Mouse (Mus musculus) testis, postnatal 10 days (tissue): ENCODE data around the gene Map6.

ENCODE experiments used
- DNase-seq: peaks from one replicate; pipeline ENCODE4 v3.0.0; 2021; ENCODE audit warnings: low spot score

Map6 gene

DNA sequence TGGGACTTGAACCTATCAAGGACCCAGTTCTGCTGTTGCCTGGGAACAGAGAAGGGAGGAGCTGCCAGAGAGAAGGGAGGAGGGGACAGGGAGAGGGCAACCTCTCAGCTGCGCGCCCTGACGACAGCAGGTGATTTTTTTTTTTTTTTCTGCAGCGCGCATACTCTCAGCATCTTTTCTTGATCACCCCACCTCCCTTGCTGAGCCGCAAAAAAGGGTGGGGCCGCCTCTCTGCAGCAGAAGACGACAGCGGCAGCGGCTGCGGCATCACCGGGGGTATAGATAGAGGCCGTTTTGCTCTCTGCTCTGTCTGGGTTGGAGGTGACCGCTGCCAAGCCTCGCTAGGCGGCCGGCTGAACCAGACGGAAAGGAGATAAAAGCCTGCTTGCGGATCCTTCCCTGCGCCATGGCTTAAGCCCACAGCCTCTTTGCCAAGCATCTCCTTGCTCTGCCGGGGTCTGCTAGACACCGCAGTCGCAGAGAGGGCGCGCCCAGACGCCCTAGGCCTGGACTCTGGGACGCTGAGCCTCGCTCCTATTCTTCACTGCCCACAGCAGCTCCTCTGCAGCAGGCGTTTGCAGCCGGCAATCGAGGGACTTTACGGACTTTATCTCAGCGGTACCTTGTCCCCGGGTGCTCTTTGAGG is at the start of gene Map6:
Gene Map6, plus strand, starts transcription at position 197 of the 646 bp plus-strand sequence.
- DNase-seq: no peak

DNA sequence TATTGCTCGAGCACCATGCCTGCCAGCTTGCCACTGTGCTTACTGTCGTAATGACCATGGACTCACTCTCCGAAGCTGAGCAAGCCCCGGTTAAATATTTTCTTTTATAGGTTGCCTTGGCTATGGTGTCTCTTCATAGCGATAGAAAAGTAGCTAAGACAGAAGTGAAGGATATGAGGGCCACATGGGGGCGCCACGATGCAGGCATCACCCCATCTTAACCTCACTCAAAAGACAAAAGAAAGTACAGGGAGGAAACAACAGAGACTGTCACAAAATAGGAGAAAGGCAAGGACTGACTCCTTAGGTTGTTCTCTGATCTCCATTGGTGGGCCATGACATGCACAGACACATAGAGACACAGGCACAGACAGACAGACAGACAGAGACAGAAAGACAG is 43.0 kb upstream of the Map6 start:
- DNase-seq: no peak

GRCm38 (mm10) chr7:99224648-99225190 is 42.5 kb upstream of the Map6 start:
- DNase-seq: no peak

GRCm38 (mm10) chr7:99225421-99225820 is 41.8 kb upstream of the Map6 start:
- DNase-seq: no peak

DNA sequence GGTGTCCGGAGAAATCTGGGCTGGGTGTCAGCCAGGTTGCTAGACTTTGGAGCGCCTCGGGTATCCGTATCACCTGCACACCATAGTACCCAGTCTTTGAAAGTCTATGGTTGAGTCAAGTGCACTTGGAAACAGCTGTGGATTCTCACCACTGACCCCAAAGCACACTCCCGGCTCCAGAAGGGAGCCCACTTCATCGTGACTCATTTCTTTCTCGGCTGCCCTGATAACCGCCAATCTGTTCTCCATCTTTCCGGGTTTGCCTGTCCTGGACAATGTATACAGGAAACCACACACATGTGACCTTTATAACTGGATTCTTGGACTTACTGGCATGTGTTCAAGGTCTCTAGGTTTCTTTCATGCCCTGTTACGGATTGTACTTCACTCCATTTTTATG is 40.6 kb upstream of the Map6 start:
- no peak for DNase-seq

DNA sequence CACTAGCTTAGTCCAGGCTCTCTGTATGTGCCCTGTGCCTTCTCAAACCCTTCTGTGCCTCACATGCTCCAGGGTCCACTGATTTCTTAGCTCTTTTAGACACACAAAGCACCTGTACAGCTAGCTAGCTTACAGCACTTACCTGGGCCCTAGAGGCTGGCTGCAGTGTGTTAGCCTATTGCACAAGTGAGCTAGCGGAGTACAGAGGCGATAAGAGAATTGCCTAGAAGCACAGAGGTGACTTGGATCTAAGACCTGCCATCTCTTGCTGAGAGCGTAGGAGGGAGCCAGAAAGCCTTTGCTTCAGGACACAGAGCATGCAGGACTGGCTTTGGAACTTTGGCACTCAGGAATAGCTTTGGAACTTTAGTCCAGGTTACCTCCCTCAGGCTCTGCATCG is 40.0 kb upstream of the Map6 start:
- no peak for DNase-seq

DNA sequence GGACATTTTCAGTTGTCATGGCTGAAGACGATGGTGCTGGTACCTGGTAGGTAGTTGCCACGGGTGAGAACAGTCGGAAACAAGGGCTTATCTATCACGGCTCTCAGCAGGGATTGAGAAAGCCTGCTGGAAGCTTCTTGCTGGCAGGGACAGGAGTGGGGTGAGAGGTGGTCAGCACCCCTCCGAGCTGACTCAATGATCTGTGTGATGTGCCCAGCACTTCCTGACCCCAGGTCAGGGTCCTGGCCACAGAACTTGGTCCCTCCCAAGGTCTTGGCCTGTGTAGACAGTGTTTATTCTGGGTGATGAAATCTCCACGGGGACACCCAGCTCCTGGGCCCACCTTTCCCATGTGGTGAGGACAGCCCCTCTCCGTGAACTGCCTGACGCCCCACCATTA is 38.4 kb upstream of the Map6 start:
- no peak for DNase-seq

DNA sequence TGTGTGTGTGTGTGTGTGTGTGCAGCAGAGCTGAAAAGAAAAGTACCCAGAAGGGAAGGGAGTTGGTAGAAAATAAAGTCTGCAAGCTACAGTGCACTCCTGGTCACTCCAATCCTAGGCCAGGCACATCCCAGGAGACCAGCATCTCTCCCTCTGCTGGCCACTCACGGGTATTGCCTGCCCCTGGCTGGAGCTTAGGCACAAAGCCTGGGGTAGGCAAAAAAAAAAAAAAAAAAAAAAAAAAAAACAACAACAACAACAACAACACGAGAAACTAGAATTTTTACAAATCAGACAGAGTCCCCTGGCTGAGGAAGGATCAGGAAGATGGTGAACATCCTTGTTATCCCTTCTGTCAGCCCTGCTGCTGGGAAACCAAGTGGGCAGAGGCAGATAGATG is 37.8 kb upstream of the Map6 start:
- no peak for DNase-seq

GRCm38 (mm10) chr7:99230061-99230747 is 37.0 kb upstream of the Map6 start:
- DNase-seq: no peak

GRCm38 (mm10) chr7:99232571-99232970 is 34.7 kb upstream of the Map6 start:
- peak; percentile 58 for DNase-seq

GRCm38 (mm10) chr7:99234916-99235315 is 32.3 kb upstream of the Map6 start:
- DNase-seq: no peak

- DNase-seq: no peak
These were observed 31.6 kb upstream of the Map6 start for GRCm38 (mm10) chr7:99235657-99236056.

- no peak for DNase-seq
These were observed 30.2 kb upstream of the Map6 start for GRCm38 (mm10) chr7:99236888-99237660.

DNA sequence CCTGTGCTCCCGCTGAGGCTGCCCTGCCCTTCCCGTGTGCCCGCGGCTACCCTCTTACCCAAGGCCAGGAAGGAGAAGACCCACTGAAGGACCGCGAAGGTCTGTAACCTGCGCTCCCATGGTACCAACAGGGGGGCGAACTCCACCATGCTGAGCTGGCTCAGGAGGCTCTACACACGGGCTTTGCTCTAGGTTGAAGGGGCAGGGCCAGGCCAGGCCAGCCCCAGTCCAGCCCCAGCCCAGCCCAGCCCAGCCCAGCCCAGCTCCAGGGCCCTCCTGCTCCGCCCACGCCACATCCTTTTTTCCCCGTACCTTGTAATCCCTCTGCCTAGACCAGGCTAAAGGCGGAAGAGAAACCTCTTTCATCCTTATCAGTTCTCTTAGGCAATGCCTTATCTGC is 28.8 kb upstream of the Map6 start, which contains the start of gene Mogat2:
Gene Mogat2, minus strand, starts transcription at position 203 of the 400 bp plus-strand sequence.
- no peak for DNase-seq

- no peak for DNase-seq
These were observed 25.1 kb upstream of the Map6 start for GRCm38 (mm10) chr7:99242097-99242496.

- no peak for DNase-seq
These were observed 19.0 kb upstream of the Map6 start for GRCm38 (mm10) chr7:99248157-99248742.

GRCm38 (mm10) chr7:99248906-99249581 is 18.2 kb upstream of the Map6 start:
- no peak for DNase-seq

DNA sequence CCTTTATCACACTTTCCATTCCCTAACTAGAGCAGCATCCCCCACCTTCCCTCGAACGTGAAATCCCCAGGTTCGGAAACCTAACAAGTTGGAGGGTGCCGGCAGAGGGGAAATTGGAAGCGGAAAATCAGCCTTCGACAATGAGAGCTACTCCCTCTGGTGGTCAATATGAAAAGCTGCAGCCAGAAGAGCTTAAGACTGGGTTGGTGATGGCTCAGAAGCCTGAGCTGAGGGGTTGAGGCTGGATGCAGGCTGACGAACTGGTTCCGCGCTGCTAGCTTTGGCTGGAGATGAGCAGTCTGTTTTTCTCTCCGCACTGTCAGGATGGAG is 17.7 kb upstream of the Map6 start:
- DNase-seq: no peak

- no peak for DNase-seq
These were observed 16.9 kb upstream of the Map6 start for GRCm38 (mm10) chr7:99250386-99250785.

DNA sequence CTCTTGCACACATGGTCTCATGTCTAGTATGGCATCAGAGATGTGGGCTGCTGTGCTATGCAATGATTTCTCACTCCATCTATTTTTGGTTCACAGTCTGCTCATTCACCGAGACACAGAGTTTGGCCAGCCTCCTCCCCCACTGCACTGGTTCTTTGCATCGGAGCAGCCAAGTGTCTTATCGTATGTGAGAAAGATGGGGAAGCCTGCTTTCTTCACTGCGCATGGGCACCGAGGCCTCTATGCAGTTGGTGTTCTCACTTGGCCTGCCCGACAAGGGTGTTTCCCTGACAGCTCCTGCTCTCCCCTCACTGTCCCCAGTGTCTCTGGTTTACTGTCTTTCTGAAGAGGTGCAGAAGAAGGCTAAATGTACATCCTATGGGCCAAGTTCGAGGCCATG is 12.2 kb upstream of the Map6 start:
- no peak for DNase-seq

DNA sequence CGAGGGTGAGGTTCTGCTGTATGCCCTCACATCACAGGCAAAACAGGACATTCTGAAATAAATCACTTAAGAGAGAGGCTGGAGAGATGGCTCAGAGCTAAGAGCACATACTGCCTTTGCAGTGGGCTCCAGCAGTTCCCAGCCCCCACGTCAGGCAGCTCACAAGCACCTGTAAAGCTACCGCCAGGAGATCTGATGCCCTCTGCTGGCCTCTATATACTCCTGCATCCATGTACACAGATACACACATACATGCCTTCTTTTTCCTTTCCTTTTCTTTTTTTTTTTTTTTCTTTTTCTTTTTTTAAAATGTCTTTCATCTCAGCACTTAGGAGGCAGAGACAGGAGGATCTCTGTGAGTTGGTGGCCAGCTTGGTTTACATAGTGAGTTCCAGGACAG is 5.3 kb upstream of the Map6 start:
- no peak for DNase-seq

DNA sequence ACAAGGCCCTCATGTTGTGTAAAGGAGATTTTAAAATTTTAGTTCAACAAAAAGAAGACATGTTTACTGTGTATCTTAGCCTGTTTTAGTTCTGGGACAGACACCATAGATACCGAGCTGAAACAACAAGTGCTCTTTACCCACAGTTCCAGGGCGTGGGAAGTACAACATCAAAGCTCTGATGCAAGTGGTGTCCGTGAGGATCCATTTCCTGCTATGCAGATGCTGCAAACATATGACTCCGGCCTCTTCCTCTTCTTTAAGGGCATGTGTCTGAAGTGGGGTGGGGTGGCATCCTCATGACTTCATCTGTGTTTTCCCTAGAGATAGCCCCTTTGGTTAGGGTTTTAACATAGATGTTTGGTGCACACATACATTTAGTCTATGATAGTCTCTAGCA is 3.7 kb upstream of the Map6 start:
- no peak for DNase-seq
